Mouse (Mus musculus): ENCODE data around the gene Syce1l. TPM values are rescaled to one million over a fixed set of nuclear protein-coding genes. Genes with fewer than 3 reads are reported as not detected.

Gene Syce1l
- polyA plus RNA-seq, 1 experiment from 2014 or later = not detected

DNA sequence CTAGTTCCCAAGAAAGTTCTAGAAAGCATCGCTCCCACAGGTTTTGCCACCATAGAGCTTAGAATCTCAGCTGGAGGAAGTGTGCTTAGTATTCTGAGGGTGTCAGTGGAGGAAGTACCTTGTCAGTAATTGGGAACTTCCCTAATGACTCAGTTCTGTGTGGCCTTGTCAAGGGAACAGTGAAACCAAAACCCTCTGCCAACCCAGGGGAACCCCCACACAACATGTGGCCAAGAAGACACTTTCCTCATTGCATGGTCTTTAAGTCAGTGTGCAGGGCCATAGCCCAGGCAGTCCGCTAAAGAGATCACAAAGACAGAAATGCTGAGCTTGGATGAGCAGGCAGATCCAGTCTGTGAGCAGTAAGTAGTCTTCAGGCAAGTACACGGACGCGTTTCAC is 13.1 kb downstream of the Syce1l start:
- Histone ChIP-seq H3K27me3 (no peaks in the 10 kb centered on the region), H3K9ac (no peak overlapping the region), H3K9me3 (replicated peaks) (no peaks in the 10 kb centered on the region), H3K4me3 (no peak overlapping the region), H3K27ac (no peak overlapping the region), H3K36me3 (ENCODE audit: poor library complexity, severe bottlenecking) (no peaks in the 10 kb centered on the region), H3K4me2 (no peak overlapping the region), H3K4me1 (no peaks in the 10 kb centered on the region)
- 95% methylated on average over 5 of the region's 5 CpGs for WGBS
- ATAC-seq = no peak

DNA sequence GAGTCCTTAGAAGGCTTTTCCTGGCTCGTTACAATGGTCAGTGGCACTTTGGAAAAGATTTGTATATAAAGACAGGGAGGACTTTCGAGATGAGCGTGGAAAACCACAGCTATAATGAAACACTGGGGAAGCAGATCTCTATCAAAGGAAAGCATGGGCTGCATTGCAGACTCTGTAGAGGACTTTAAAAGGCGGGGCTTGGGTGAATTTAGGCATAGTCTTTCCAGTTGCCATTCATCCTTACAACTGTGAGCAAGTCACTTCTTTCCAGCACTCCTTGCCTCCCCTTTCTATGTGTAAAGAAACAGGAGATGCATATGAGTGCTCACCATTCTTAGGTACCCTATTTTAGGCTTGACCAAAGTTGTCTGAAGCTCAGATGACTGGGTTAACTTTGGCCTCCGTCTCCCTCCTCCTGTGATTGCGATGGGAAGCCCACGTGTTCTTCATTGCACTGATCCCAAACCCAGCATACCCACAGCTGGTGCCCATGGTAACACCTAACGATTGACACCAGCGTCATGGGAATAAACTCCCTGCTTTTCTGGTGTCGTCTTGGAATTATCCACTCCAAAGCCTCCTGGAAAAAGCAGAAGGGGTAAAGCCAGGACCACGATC is 13.8 kb downstream of the Syce1l start:
- Histone ChIP-seq H3K36me3 (ENCODE audit: poor library complexity, severe bottlenecking) (no peaks in the 10 kb centered on the region), H3K4me2 (no peak overlapping the region), H3K9ac (no peak overlapping the region), H3K4me1 (no peaks in the 10 kb centered on the region), H3K9me3 (replicated peaks) (no peaks in the 10 kb centered on the region), H3K27ac (no peak overlapping the region), H3K27me3 (no peaks in the 10 kb centered on the region), H3K4me3 (no peak overlapping the region)
- WGBS = 83% methylated on average over 11 of the region's 11 CpGs
- no peak for ATAC-seq

DNA sequence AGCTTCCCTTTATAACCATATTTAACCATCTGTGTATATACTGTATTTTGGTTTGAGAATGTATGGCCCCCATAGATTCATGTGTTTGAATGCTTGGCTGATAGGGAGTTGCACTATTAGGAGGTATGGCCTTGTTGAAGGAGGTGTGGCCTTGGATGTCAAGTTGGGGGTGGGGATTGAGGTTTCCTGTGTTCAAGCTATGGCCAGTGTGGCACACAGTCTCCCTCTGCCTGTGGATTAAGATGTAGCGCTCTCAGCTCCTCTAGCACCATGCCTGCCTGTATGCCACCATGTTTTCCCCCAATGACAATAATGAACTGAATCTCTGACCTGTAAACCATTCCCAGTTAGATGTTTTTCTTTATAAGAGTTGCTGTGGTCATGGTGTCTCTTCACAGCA is 17.1 kb downstream of the Syce1l start:
- no peak overlapping the region for H3K4me3 ChIP-seq
- H3K9me3 ChIP-seq (replicated peaks) = no peaks in the 10 kb centered on the region
- H3K27ac ChIP-seq = no peak overlapping the region
- WGBS = 100% methylated on average over 1 of the region's 1 CpGs
- ATAC-seq = no peak
- H3K36me3 ChIP-seq (ENCODE audit: poor library complexity, severe bottlenecking) = no peaks in the 10 kb centered on the region
- H3K27me3 ChIP-seq = no peaks in the 10 kb centered on the region
- H3K9ac ChIP-seq = no peak overlapping the region
- peaks cover 5% of the 10 kb centered on the region for H3K4me1 ChIP-seq
- H3K4me2 ChIP-seq = no peak overlapping the region

DNA sequence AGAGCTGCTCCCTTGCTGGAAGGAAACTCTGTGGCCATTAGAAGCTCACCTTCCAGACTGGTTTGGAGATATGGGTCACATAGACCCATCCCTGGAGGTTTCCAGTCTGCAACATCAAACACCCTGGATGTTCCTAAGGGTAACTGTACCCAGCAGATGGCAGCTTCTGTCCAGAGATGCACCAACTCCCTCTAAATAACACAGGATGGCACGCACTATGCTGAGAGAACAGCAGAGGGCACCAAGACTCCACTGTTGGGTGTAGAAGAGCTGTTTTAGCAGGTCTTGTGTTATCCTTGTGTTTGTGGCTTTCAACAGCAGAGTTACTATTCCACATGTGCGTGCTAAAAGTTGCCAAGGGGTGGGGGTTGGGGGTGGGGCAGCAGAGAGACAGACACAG is 21.5 kb downstream of the Syce1l start:
- no peaks in the 10 kb centered on the region for H3K36me3 ChIP-seq (ENCODE audit: poor library complexity, severe bottlenecking)
- no peak overlapping the region for H3K27ac ChIP-seq
- H3K9me3 ChIP-seq (replicated peaks) = no peaks in the 10 kb centered on the region
- 3% methylated on average over 2 of the region's 2 CpGs for WGBS
- H3K4me3 ChIP-seq = no peak overlapping the region
- H3K27me3 ChIP-seq = no peaks in the 10 kb centered on the region
- no peak overlapping the region for H3K9ac ChIP-seq
- ATAC-seq = peak; percentile 89
- peaks cover 29% of the 10 kb centered on the region for H3K4me1 ChIP-seq
- H3K4me2 ChIP-seq = no peak overlapping the region

DNA sequence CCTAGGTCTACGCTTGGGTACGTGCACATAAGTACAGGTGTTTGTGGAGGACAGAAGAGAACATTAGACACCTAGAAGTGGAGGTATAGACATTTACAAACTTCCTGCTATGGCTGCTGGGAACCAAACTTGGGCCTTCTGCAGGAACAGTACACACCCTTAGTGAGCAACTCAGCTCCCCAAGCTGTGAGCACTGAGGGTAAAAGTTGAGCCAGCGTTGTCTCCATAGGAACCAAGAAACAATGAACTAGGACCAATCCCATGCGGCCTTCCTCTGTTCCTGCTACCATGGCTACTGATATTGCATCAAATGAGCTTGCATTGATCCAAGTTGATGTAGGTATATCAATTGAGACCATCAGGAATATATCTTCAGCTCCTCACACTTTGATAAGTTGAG is 22.0 kb downstream of the Syce1l start:
- H3K9me3 ChIP-seq (replicated peaks) = no peaks in the 10 kb centered on the region
- no peak overlapping the region for H3K4me3 ChIP-seq
- 51% methylated on average over 4 of the region's 4 CpGs for WGBS
- no peaks in the 10 kb centered on the region for H3K36me3 ChIP-seq (ENCODE audit: poor library complexity, severe bottlenecking)
- H3K9ac ChIP-seq = no peak overlapping the region
- ATAC-seq = peak; percentile 22; the same call in 1 of the 2 replicates
- no peaks in the 10 kb centered on the region for H3K27me3 ChIP-seq
- peaks cover 29% of the 10 kb centered on the region for H3K4me1 ChIP-seq
- peak overlapping the region; percentile 69; the same call in 1 of the 2 replicates for H3K27ac ChIP-seq
- no peak overlapping the region for H3K4me2 ChIP-seq

DNA sequence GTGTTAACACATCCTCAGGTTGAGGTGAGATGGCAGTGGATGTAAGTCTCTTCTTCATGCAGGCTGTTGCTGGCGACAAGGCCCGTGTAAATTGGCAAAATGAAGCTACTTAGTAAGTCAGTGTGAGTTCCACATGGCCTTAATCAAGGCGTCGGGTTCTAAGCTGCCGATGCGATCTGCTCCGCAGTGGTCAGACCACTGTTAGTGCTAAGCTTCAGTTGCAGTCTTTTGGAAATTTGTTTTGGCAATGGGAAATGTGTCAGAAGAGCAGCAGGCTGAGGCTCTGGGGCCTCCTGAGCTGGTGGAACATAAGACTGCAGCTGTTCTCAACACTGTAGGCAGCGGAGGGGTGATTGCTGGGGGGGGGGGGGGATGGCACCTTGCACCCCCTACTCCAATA is 22.9 kb downstream of the Syce1l start:
- Histone ChIP-seq H3K9ac (no peak overlapping the region), H3K4me2 (no peak overlapping the region), H3K27me3 (no peaks in the 10 kb centered on the region), H3K9me3 (replicated peaks) (no peaks in the 10 kb centered on the region), H3K4me3 (no peak overlapping the region), H3K27ac (peak overlapping the region; percentile 69), H3K36me3 (ENCODE audit: poor library complexity, severe bottlenecking) (no peaks in the 10 kb centered on the region), H3K4me1 (peaks cover 29% of the 10 kb centered on the region)
- ATAC-seq = peak; percentile 34; the same call in 1 of the 2 replicates
- 55% methylated on average over 8 of the region's 8 CpGs for WGBS

DNA sequence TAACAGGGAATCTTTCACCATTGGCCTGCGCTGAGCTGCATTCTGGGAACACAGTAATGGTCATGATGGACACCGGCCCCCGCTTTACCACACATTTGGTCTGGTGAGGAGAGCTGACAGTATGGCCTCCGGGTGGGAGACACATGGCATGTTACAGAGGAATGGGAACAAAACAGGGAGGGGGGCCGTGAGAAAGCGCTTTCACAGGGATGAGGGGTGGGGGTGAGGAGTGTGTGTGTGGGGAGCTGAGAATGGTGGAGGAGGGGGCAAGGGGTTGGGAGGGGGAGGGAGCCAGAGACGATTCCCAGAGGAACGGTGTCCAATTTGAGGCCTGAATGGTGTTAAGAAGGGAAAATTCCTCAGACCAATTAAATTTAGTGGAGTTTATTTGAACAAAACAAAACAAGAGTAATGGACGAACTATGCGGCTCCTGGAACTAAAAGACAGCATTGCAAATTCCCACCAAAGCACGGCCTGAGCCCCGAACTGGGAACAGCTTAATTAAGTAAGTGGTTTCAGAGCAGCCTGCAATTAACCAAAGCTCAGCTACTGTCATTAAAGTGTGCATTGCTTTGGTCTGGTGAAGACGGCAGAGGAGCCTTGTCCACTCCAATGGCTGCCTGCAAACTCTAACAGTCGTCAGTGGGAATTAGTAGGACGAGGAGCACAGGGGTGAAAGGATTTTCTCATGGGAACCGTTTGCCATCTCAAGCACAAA is 23.9 kb downstream of the Syce1l start:
- Histone ChIP-seq H3K4me2 (no peak overlapping the region), H3K9ac (no peak overlapping the region), H3K27me3 (no peaks in the 10 kb centered on the region), H3K4me1 (peaks cover 29% of the 10 kb centered on the region), H3K27ac (peak overlapping the region; percentile 74), H3K9me3 (replicated peaks) (no peaks in the 10 kb centered on the region), H3K36me3 (ENCODE audit: poor library complexity, severe bottlenecking) (no peaks in the 10 kb centered on the region), H3K4me3 (no peak overlapping the region)
- WGBS = 22% methylated on average over 16 of the region's 16 CpGs
- peak; percentile 76 for ATAC-seq

DNA sequence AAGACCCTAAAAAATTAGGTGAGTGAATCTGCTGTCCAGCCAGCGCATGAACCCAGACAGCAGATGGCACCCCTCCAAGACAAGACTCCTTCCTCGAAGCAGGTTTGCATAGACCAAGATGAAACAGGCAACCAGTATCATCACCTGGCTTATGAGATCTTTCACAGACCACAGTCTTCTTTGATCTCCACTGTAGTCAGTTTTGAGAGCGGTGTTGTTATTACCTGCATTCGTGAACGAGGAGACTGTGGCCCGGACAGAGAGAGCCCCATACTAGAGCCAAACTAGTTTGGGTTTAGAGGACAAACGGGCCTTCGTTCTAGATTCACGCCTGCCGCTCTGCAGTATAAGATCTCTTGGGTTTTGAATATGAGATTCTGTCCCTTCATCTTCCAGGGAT is 26.9 kb downstream of the Syce1l start:
- 87% methylated on average over 10 of the region's 10 CpGs for WGBS
- no peak for ATAC-seq
- H3K9me3 ChIP-seq (replicated peaks) = no peaks in the 10 kb centered on the region
- no peaks in the 10 kb centered on the region for H3K27me3 ChIP-seq
- H3K4me3 ChIP-seq = no peak overlapping the region
- no peak overlapping the region for H3K4me2 ChIP-seq
- no peaks in the 10 kb centered on the region for H3K36me3 ChIP-seq (ENCODE audit: poor library complexity, severe bottlenecking)
- H3K27ac ChIP-seq = no peak overlapping the region
- H3K4me1 ChIP-seq = peaks cover 39% of the 10 kb centered on the region
- H3K9ac ChIP-seq = no peak overlapping the region

DNA sequence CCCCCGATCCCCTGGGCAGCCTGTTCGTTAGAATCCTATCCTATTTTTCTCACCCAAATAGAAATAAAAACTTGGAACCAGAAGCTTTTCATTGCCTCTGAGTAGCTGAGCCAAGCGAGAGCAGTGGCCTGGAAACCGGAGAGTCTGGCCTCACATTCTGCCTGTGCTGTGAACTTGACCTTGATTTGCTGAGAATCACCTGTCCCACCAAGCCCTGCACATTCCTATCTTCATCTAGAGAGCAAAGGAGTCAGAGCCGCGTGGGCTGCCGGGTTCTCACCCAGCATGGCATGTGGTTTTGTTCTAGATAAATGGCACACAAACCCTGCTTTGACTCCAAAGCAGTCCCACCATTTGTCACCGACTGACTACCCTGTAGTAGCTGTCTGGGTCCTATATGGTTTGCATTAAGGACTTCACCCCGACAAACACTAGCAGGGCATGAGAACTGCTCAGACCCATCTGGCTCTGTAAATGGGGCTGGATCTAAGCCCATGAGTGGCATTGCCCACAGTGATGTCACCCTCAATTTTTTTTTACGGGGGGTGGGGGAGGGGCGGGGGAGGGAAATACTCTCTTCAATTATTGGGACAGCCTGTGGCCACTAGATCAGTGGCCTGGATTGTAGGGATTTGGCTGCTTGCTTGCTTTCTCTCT is 29.7 kb downstream of the Syce1l start:
- peak overlapping the region; percentile 59 for H3K27ac ChIP-seq

DNA sequence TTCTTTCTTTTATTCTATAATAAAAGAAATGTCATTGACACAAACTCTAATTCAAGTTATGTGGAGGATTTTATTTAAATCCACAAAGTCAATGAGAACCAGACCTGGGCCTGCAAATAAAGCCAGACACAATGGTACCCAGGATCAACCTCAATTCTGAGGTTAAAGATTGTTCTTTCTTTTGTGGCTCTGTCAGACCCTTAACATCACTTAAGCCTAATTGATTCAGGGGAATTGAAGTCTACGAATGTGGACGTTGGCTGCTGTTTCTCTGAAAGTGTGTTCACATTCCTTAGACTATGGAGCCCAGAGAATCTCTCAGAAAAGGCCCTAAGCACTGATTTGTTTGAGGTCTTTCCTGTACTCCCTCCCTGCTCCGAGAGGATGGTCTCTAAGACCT is 30.3 kb downstream of the Syce1l start:
- H3K4me2 ChIP-seq = no peak overlapping the region
- WGBS = 16% methylated on average over 3 of the region's 3 CpGs
- H3K36me3 ChIP-seq (ENCODE audit: poor library complexity, severe bottlenecking) = no peaks in the 10 kb centered on the region
- 0 out of 2 replicates have a peak, but pooled peaks have one; percentile 37 for ATAC-seq
- H3K4me1 ChIP-seq = peaks cover 13% of the 10 kb centered on the region; the same call in 1 of the 2 replicates
- no peaks in the 10 kb centered on the region for H3K27me3 ChIP-seq
- H3K9me3 ChIP-seq (replicated peaks) = no peaks in the 10 kb centered on the region
- 0 out of 2 replicates have a peak overlapping the region, but pooled peaks have one; percentile 6 for H3K27ac ChIP-seq
- no peak overlapping the region for H3K9ac ChIP-seq
- no peak overlapping the region for H3K4me3 ChIP-seq

More for the DNA sequence above, 29.7 kb downstream of the Syce1l start:
- H3K4me1 ChIP-seq = peaks cover 13% of the 10 kb centered on the region; the same call in 1 of the 2 replicates
- no peaks in the 10 kb centered on the region for H3K9me3 ChIP-seq (replicated peaks)
- no peaks in the 10 kb centered on the region for H3K27me3 ChIP-seq
- no peaks in the 10 kb centered on the region for H3K36me3 ChIP-seq (ENCODE audit: poor library complexity, severe bottlenecking)
- H3K9ac ChIP-seq = no peak overlapping the region
- H3K4me3 ChIP-seq = no peak overlapping the region
- peak; percentile 88 for ATAC-seq
- 63% methylated on average over 11 of the region's 11 CpGs for WGBS
- no peak overlapping the region for H3K4me2 ChIP-seq

DNA sequence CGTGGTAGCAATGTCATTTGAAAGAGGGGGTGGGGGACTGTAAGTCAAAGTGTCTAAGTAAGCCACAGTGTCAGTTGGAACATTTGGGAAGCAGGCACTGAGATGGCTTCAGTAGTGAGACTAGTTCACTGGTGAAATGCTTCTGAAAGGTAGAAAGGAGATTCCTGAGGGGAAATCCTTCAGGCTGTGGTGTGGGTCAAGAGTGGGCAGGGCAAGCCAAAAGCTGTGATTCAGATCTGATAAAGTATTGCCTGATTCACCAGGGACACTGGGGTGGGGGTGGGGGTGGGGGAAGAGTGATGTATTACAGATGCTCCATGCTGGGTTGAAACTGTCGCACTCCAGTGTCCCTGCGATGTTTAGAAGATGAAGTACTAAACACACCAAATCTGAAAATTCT is 31.6 kb downstream of the Syce1l start:
- WGBS = 91% methylated on average over 3 of the region's 3 CpGs
- H3K4me3 ChIP-seq = no peak overlapping the region
- no peaks in the 10 kb centered on the region for H3K9me3 ChIP-seq (replicated peaks)
- no peaks in the 10 kb centered on the region for H3K36me3 ChIP-seq (ENCODE audit: poor library complexity, severe bottlenecking)
- H3K27me3 ChIP-seq = no peaks in the 10 kb centered on the region
- no peak overlapping the region for H3K27ac ChIP-seq
- ATAC-seq = no peak
- no peak overlapping the region for H3K9ac ChIP-seq
- H3K4me2 ChIP-seq = no peak overlapping the region
- peaks cover 13% of the 10 kb centered on the region; the same call in 1 of the 2 replicates for H3K4me1 ChIP-seq

DNA sequence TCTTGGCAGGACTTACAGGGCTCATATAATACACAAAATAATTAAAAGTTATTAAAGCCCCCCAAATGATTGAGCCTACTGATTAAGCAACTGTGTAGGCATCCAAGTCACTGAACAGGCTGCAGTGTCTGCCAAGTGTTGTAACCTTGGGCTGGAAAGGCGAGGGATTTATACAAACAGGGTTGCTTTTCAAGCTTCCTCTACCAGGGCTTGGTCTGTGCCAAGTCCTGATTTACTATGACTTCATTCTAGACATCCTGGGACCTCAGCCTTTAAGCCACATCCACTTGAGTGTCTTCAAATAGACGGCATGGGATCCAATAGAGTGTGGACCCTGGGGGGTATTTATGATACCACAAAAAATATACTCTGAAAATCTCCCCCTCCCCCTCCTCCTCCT is 32.3 kb downstream of the Syce1l start:
- H3K27ac ChIP-seq = no peak overlapping the region
- no peak for ATAC-seq
- 53% methylated on average over 2 of the region's 2 CpGs for WGBS

More for the DNA sequence above, 32.3 kb downstream of the Syce1l start:
- H3K27me3 ChIP-seq = no peaks in the 10 kb centered on the region
- peaks cover 13% of the 10 kb centered on the region; the same call in 1 of the 2 replicates for H3K4me1 ChIP-seq
- no peak overlapping the region for H3K4me3 ChIP-seq
- H3K4me2 ChIP-seq = no peak overlapping the region
- no peaks in the 10 kb centered on the region for H3K9me3 ChIP-seq (replicated peaks)
- H3K36me3 ChIP-seq (ENCODE audit: poor library complexity, severe bottlenecking) = no peaks in the 10 kb centered on the region
- no peak overlapping the region for H3K9ac ChIP-seq
